Mouse (Mus musculus): ENCODE measurements at regions not wholly inside any gene's neighbourhood (a gene's known extent, or its start where the extent isn't known, plus 50 kb on each side); places are given as distances from the start of the nearest gene placed in this dataset.

DNA sequence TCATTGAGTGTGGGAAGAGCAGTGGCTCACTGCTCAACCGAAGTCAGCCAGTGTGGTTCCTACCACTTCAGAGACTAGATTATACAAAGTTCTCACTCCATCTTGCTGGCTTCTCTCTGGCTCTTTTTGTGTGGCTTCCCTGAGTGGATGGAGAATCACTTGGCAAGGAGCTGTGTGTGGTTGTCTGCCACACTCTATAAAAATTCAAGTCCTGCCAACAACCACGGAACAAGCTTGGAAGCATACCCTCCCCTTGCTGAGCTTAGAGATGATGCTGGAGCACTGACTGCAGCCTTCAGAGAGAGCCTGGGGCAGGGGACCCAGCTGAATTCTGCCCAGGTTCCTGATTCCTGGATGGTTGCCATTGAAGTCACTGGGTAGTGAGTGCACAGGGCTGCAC, 156.3 kb upstream of the Sall1 start:
- intact Hi-C loops (cut with DNase I) = no loop called here
- DNase-seq (ENCODE audit: low spot score in 2 of 2) = peak in 1 of 2 experiments; percentile 79

DNA sequence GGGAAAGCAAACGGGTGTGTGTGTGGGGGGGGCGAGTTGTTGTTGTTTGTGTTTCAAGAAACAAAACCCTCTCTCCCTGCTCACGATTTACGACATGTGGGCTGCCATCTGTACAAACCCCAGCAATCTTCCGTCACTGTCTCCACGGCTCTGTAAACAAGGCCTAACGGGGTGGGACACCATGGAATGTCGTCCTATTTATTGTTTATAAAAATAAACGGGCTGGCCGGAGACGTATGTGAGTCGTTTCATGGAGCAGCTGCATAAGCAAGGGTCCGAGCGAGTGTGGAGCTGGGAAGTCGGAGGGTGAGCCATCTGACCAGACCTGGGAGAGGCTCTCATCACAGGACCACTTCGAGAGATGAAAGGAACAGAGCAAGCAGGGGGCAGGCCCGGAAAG, 141.4 kb upstream of the Sall1 start:
- DNase-seq (ENCODE audit: low spot score in 2 of 2) = no peak
- intact Hi-C loops (cut with DNase I) = no loop called here

DNA sequence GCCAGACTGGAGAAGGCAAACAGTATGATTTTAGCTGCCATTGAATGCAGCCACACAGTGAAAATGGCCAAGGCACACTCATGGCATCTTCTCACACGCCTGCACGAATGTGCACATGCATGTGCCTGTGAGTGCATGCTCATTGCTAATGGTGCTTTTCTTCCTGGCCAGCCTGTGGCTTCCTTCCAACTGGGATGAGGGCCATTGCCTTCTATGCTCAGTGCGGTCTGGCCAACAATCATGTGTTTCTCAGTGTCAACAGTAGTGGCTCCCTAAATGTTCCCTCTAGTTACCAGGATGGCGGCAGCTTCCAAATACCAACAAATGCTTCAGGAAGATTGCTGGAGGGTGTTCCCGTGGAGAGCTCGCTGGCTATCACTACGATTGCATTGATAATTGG, 131.7 kb upstream of the Sall1 start:
- DNase-seq (ENCODE audit: low spot score in 2 of 2) = no peak

DNA sequence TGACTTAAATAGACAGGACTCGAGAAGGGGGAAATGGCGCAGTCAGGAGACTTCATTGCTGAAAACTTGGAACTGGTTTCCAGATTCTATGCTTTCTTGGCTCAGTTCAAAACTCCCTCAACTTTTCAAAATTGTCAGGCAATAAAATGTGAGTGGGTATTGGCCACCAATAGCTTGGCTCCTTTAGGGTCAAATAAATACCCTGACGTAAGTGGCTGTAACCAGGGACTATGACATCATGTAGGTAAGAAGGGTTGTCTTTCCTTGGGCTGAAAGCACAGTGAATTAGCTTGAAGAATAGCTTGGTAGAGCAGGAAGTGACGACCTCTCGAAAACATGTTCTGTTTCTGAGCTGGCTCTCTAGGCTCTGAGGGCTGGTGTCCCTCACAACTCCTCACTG, 127.6 kb upstream of the Sall1 start:
- no peak for DNase-seq (ENCODE audit: low spot score in 2 of 2)
- intact Hi-C loops (cut with DNase I) = no loop called here

More for the DNA sequence above, 131.7 kb upstream of the Sall1 start:
- intact Hi-C loops (cut with DNase I) = no loop called here

DNA sequence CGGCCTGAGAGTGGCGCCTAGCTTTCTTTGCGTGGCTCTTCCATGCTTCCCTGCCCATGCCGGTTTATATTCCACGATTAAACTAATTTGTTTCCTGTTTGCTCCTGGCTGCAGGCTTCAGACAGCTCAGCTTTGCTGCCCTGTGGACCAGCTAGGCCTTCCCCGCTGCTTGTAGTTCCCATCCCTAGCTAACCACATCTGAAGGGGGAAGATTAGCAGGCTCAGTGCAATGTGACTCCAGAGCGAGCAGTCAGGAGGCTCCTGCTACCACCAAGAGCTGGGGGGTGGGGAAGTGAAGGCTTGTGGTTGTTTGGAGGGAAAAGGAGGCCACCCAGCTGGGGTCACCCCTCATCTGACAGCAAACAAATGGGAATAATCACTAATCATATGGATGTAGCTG, 125.5 kb upstream of the Sall1 start:
- no peak for DNase-seq (ENCODE audit: low spot score in 2 of 2)
- intact Hi-C loops (cut with DNase I) = no loop called here

DNA sequence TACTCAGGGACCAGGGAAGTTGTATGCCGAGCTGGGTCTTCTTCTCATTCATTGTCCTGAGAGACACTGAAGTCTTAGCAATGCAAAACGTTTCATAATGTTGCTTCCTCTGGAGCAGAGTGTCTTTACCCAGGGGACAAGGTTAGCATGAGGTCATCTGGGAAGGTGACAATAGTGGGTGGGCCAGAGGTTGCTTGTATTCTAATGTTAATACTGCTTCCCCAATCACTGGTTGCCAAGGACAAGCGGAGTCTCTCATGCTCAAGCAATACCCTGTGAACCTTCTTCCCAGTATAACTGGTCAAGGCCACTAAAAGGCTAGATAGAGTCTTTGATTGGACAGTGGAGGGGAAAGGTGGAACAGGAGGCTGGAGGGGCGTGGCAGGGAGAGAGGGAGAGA, 123.1 kb upstream of the Sall1 start:
- intact Hi-C loops (cut with DNase I) = no loop called here
- no peak for DNase-seq (ENCODE audit: low spot score in 2 of 2)

DNA sequence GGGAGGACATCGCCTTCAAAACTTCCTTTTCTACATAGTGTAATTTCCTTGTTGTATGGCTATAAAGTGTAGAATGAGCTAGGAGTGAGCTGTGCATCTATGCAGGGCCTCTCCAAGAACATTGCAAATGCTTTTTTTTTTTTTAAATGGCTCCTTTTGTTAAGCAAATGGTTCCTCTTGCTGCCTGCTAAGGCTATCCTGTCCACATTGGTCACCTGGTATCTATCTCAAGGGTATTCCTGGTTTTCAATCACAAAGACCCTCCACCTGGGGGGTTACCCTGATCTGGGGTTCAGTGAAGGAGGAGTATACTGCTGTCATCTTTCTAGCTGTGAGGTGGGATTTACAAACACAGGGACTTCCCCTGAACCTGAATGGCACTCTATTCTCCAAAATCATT, 112.9 kb upstream of the Sall1 start:
- intact Hi-C loops (cut with DNase I) = no loop called here
- no peak for DNase-seq (ENCODE audit: low spot score in 2 of 2)

DNA sequence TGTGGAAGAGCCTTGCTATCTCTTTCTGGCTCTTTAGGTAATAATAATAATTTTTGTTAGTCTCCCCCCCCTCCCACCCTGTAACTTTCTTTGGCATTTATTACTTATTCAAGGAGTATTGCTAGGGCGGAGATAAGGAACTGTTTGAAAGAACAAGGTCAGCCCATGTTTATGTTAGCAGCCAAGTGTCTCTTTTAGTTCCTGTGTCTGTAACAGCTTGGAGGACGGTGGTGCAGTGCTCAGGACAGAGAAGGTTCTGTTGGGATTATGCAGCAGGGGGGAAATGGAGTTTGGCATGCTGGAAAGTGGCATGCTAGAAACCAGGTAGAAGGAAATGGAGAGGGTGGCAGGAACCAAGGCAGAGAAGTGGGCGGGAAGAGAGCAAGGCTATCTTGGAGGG, 109.6 kb upstream of the Sall1 start:
- intact Hi-C loops (cut with DNase I) = no loop called here
- no peak for DNase-seq (ENCODE audit: low spot score in 2 of 2)

DNA sequence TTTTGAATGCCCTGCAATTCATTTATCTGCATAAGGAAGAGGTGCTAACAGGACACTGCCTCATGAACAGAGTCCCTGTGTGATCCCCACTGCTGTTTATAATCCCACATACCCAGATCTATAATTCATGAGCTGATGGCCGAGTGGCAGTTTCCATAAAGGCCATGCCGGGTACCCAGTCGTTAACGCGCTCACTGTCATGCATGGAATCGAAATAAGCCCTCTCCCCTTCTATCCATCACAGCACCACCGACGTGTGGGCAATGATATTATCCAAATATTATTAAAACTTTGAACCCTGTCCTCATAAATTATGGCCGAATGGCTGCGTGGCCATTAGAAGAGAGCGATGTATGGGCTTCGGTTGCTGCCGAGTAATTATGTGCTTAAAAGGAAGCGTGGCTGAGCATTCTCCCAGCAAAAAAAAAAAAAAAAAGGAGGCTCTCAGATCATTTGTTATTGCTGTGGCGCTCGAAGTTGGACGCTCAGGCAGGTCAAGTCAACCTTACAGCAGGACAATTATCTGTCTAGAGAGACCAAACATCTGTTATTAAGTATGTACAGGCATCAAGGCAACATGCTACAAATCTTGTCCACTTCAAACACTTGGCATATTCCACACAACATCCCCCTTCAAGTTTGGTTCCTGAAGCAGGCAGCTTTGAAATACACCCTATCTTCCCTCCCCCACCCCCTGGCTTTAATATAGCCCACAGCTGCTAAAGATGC, 109.1 kb upstream of the Sall1 start:
- DNase-seq (ENCODE audit: low spot score in 2 of 2) = no peak
- intact Hi-C loops (cut with DNase I) = no loop called here

DNA sequence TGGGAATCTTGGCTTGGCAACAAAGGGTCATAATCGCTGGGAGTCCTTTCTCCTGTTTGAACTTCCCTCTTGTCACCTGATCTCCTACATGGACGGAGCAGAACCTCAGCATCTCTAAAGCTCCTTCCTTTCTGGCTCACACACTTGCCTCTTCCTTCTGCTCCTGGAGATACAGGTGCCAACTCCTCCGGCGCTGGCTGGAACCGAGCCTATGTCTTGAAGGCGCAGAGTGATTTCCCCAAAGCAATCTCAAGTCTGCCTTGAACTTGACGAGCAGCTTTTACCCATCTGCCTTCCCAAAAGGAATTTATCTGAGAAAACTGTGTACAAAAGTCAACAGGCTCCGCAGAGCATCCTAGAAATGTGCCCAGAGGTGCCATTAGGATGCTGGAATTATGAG, 108.4 kb upstream of the Sall1 start:
- peak in 1 of 2 experiments; percentile 19 for DNase-seq (ENCODE audit: low spot score in 2 of 2)
- intact Hi-C loops (cut with DNase I) = no loop called here

DNA sequence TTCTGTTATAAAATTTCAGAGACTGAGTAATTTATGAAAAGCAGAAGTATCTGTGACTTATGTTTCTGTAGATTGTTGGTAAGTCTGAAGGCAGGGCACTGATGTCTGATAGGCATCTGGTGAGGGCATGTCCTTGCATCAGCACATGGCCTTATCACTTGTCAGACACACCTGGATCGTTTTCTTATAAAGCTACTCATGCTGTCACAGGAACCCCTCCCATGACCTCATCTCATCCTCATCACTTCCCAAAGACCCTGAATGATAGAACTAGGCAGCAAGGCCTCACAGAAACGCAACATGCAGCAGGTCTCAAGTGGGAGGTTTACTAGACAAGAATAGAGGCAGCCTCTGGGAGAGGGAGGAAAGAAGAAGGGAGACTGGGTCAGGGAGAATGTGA, 107.0 kb upstream of the Sall1 start:
- intact Hi-C loops (cut with DNase I) = no loop called here
- no peak for DNase-seq (ENCODE audit: low spot score in 2 of 2)

DNA sequence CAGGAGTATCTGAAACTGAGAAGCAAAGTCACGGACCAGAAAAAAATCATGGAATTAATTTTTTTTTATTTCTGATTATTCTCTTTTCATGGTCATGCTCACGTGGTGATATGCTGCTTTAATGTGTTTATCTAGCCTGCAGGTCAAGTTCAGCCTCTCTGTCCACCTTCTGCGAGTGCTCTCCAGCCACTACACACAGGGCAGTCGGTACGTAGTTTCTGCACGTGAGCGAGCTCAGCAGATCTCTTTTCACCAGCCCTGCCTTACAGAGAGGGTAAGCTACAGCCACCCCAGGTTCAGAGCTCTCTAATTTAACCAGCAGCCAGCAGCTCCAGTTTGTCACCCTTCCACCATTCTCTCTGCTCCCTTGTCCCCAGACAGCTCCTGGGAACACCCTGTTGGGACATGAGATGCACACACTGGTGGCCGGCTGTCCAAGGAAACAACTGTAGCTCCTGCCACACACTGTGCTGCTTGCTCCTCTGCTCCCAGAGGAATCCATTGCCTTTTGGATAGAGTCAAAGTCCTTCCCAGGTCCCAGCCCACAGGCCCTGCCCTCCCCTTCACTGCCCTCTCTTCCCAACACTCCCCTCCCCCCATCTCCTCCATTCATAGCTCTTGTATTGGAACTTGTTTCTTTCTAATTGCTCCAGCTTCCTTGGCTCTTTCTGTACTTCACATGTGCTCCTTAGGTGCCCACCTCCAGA, 97.7 kb upstream of the Sall1 start:
- no peak for DNase-seq (ENCODE audit: low spot score in 2 of 2)
- intact Hi-C loops (cut with DNase I) = no loop called here

DNA sequence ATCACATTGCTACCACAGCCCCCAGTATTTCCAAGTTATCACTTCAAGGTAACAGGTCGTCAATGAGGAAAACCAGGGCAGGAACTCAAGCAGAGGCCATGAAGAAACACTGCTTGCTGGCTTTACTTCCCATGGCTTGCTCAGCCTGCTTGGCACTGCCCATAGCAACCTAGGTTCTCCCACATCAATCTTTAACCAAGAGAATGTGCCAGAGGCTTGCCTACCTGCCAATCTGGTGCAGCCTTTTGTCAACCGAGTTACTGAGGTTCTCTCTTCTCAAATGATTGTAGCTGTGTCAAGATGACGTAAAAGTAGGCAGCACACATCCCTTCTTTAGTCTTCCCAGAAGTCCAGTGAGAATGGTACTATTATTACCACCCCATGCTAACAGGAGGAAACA, 95.9 kb upstream of the Sall1 start:
- no peak for DNase-seq (ENCODE audit: low spot score in 2 of 2)
- intact Hi-C loops (cut with DNase I) = no loop called here

DNA sequence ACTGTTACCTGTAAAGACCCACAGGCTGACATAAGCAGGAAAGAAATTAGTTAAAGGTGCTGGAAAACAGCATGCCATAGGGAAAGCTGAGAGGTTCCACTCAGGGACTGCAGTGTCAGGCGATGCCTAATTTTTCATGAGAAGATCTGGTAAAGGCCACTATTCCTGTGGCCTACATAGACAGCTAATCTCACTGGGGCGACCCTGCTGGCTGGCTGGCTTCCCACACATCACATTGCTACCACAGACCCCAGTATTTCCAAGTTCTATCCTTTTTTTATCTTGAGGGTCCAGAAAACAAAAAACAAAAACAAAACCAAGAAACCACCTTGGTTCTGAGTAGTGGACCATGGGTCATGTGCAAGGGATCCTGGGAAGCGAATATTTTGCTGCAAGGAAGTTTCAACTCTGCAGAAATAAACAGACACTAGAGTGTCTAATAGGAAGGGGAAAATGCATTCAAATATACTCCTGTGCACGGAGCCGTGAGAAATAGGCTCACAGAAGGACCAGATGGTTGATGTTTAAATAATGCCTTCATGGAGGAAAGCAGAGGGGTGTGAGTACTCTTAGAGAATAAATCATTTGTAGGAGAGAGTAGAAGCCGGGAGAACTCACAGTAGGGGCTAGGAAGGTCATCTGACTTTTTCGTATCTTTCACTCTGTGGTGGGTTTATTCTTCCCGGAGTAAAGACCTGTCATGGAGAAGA, 94.6 kb upstream of the Sall1 start:
- DNase-seq (ENCODE audit: low spot score in 2 of 2) = no peak

DNA sequence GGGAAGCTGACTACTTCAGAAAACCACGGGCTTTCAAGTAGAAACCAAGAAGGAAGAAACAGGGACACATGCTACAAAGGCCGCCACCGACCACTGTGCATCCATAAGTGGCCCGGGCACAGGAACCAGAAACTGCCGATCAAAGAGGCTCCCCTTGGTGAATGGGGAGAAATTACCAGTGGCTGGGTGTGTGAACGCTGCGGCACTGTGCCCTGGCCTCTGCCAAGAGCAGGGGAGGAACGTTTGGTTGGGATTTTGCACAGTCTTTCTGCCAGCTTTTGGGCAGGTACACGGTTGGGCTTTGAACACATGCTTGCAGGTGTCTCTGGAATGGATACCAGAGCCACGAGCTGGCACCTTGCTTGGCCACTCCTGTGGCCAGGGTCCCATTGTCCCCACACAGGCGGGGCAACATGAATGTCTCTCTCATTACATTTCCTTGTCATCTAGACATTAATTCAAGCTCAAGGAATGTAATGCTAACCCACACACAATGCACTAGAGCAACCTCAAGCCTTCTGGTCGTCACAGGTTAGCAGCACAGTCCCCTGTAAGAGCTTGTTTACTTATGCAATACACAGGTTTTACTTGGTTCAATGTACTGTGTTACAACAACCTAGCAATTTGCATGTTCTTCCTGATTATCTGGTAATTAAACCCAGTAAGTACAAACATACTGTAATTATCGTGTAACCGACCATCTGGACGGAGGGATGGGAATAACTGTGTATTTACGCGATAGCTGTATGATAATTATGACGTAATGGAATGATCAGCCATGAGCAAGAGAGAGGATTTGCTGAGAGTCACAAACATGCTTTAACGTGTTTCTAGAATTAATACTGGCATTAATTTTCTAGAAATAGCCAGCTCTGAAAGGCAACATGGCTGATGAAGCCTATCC, 90.9 kb upstream of the Sall1 start:
- intact Hi-C loops (cut with DNase I) = no loop called here
- peak in 1 of 2 experiments; percentile 14 for DNase-seq (ENCODE audit: low spot score in 2 of 2)

More for the DNA sequence above, 94.6 kb upstream of the Sall1 start:
- intact Hi-C loops (cut with DNase I) = no loop called here

DNA sequence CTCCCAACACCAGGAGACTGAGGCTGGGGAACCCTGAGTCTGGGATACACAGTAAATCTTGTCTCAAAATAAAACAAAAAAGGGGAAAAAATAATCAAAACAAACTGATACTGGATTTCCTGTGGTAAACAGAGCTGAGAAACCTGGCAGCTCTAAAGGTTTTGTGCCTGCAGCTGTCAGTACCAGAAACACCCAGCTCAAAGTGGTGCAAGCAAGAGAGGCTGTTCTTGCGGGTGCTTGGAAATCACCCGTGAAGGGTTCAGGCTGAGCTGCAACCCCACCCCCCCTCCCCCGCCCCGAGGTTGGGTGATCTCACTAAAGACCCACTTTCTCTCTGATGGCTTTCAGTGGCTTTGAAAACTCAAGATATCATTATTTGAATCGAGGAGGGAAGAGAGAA, 90.1 kb upstream of the Sall1 start:
- intact Hi-C loops (cut with DNase I) = no loop called here
- DNase-seq (ENCODE audit: low spot score in 2 of 2) = no peak

DNA sequence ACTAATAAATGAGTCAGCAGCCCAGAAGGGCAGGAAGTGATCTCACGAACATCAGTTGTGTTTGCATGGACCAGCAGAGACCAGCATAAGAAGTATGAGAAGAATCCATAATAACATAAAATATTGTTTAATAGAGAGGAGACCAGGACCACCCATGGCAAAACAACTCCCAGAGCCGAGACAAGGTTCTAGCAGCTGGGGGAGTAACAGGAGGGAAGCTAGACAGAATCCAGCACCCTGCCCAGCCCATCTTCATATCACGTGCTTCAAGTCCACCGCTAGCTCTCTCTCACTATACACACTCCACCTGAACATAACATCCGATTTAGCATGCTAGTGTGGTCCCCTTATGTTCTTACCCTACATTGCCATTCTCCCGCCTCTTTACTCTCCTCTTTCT, 77.1 kb upstream of the Sall1 start:
- intact Hi-C loops (cut with DNase I) = no loop called here
- DNase-seq (ENCODE audit: low spot score in 2 of 2) = no peak

DNA sequence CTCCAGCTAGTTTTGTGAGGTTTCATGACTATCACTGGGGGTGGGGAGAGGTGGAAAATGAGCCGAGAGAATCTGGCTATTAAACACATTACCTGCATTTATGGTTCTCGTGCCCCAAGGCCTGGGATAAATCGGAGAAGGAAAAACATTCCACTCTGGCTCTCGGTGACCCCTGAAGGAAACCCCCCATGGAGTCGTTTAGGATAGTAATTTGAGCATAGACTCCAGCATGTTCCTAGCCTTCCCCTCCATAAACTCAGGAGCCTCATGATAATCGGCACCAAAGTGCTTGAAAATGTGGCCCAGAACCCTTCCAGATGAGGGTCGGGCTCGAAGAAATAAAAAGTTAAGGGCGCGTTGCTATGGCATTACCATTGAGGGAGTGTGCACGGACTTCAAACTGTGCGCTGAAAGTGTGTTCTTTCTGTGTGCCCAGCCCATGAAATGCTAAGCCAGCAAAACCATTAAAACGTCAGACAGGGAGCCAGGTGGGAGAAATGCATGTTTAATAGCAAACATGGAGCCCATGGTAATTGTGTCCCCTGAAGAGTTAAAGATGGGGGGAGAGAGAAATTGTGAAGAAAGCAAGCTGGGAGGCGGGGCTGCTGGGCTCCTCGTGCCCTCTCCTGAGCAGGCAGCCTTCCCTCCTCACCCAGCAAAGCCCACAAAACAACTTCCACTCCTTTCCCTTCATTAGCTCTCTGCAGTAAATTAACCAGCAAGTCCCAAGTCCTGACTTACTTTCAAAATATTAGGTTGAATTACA, 64.1 kb upstream of the Sall1 start:
- intact Hi-C loops (cut with DNase I) = no loop called here
- DNase-seq (ENCODE audit: low spot score in 2 of 2) = no peak

DNA sequence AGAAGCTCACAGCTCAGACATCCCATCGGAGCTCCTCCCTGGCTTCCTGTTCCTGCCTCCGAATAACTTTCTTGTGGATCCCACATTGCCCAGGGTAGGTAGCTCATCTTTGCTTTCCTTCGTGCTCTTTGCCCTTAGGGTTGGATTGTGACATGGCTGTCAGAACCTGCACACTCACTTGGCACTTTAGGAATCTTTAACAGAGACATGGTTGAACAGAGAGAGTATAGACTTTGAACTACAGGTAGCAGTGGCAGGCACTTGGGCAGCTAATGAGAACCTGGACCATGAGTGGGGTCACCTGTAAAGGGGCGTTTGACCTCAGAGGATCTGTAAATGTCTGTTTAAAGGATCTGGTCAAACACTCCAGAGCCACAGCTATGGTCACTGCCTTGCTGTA, 62.4 kb upstream of the Sall1 start:
- intact Hi-C loops (cut with DNase I) = no loop called here

More for the DNA sequence above, 62.4 kb upstream of the Sall1 start:
- DNase-seq (ENCODE audit: low spot score in 2 of 2) = no peak
